Mouse (Mus musculus) olfactory bulb, adult 2 months (tissue): ENCODE measurements around the gene Rho. TPM values are rescaled to one million over a fixed set of nuclear protein-coding genes. Genes with fewer than 3 reads are reported as not detected.

Experiments used
- H3K27ac ChIP-seq: fragments of 200-500 bp; 2 replicates; pipeline ENCODE4 v1.5.1; 2012; ENCODE audit warnings: low read depth, low read length; ENCODE audit not compliant: insufficient read depth
- H3K4me1 ChIP-seq: fragments of 200-500 bp; 2 replicates; pipeline ENCODE4 v1.6.1; 2012; ENCODE audit warnings: low read length; ENCODE audit not compliant: control insufficient read depth, insufficient read depth
- H3K4me3 ChIP-seq: fragments of 200-500 bp; 2 replicates; pipeline ENCODE4 v1.5.1; 2012; ENCODE audit warnings: mild to moderate bottlenecking, low read depth, low read length, moderate library complexity; ENCODE audit not compliant: insufficient read depth
- CTCF ChIP-seq: fragments of 200-500 bp; IDR thresholded peaks from 2 replicates; pipeline ENCODE4 v1.5.1; 2012; ENCODE audit warnings: low read depth, mild to moderate bottlenecking, low read length, moderate library complexity; ENCODE audit not compliant: insufficient read depth
- POLR2A ChIP-seq: fragments of 200-500 bp; IDR thresholded peaks from 2 replicates; pipeline ENCODE4 v1.6.1; 2012; ENCODE audit warnings: mild to moderate bottlenecking, low read depth, low read length, moderate library complexity; ENCODE audit not compliant: insufficient read depth
- WGBS: fragments of 180-500 bp; shearing (Covaris S2); methylation state at CpG from one replicate; pipeline ENCODE4 v1.1.7; 2018; 5-methylcytosine and 5-hydroxymethylcytosine counted together
- polyA plus RNA-seq: library from polyadenylated mRNA; stranded (reverse); fragments of >200 nt; gene quantifications from 2 replicates; pipeline ENCODE4 v1.2.4, GENCODE M21; 2012; ENCODE audit warnings: low replicate concordance; ENCODE audit not compliant: missing spikeins, insufficient read depth, insufficient read length

Gene Rho
- polyA plus RNA-seq, 1 experiment = not detected

DNA sequence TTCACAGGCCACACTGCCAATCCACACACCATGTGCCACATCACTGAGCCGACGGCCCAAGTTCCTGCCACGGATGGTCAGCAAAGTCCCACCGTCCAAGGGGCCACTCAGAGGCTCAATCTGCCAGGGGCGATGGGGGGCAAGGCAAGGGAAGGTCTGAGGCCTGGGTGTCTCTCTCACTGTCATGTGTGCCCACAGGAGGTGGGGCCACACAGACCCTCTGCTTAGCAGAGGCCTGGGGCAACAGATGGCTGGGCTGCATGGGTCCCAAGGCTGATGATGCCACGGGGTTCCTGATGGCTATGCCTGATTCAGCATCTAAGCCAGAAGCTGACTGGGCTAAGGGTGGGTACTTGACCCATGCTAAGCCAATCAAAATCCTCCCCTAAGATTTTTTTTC lies 37.2 kb downstream of the Rho start:
- TF ChIP-seq POLR2A (no peak), CTCF (no peak)
- peaks cover 23% of the 10 kb centered on the region for H3K4me1 ChIP-seq
- H3K27ac ChIP-seq = no peak overlapping the region
- 79% methylated on average over 6 of the region's 6 CpGs for WGBS
- no peak overlapping the region for H3K4me3 ChIP-seq

GRCm38 (mm10) chr6:115969103-115969502 lies 37.6 kb downstream of the Rho start:
- Histone ChIP-seq H3K4me3 (no peak overlapping the region), H3K27ac (no peak overlapping the region), H3K4me1 (peaks cover 25% of the 10 kb centered on the region)
- no peak for TF ChIP-seq POLR2A
- no peak for TF ChIP-seq CTCF
- 88% methylated on average over 9 of the region's 9 CpGs for WGBS

- Histone ChIP-seq H3K4me1 (peaks cover 29% of the 10 kb centered on the region), H3K27ac (no peak overlapping the region), H3K4me3 (no peak overlapping the region)
- WGBS = 88% methylated on average over 5 of the region's 6 CpGs
- no peak for TF ChIP-seq POLR2A
- TF ChIP-seq CTCF = no peak
Measured at GRCm38 (mm10) chr6:115969952-115970351, 38.4 kb downstream of the Rho start.

GRCm38 (mm10) chr6:115971273-115972060 lies 39.9 kb downstream of the Rho start:
- no peak overlapping the region for H3K27ac ChIP-seq
- TF ChIP-seq POLR2A = no peak
- no peak for TF ChIP-seq CTCF
- WGBS = 75% methylated on average over 13 of the region's 13 CpGs
- no peak overlapping the region for H3K4me3 ChIP-seq
- peaks cover 29% of the 10 kb centered on the region for H3K4me1 ChIP-seq

GRCm38 (mm10) chr6:115972083-115972764 lies 40.7 kb downstream of the Rho start:
- WGBS = 68% methylated on average over 7 of the region's 7 CpGs
- peaks cover 29% of the 10 kb centered on the region for H3K4me1 ChIP-seq
- H3K4me3 ChIP-seq = no peak overlapping the region
- H3K27ac ChIP-seq = no peak overlapping the region
- no peak for TF ChIP-seq CTCF
- TF ChIP-seq POLR2A = no peak

DNA sequence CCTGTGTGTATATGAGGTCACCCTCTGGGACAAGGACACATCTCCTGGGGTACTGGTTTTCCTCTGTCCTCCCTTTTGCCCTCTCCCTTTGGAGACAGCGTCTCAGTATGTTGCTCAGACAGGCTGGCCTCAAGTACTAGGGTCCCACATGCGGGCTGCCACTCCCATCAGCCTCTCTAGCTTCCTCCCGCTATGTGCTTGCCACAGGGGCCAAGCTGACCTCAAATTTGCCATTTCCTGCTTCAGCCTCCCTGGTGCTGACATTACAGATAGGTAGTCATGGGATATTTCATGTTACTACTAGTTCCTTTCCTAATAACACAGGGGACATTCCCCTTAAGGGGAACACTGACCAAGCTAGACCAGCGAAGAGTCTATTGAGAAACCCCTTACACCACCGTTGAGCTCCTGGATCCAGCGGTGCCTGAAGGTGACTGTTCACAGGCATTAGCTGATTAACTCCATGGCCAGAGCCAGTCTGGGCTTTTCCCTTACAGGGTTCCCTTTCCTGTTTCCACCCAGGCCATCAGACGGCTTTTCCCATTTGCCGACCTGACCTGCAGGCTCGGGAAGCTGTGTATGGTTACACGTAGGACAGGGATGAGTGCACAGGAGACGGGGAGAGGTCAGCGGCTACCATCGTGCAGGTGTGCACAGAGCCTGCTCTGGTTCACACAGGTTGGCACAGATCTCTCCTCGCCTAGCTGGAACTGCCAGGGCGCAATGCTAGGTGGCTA lies 41.8 kb downstream of the Rho start:
- Histone ChIP-seq H3K4me3 (no peak overlapping the region), H3K4me1 (peaks cover 29% of the 10 kb centered on the region), H3K27ac (no peak overlapping the region)
- TF ChIP-seq POLR2A (no peak), CTCF (no peak)
- WGBS = 85% methylated on average over 15 of the region's 15 CpGs

DNA sequence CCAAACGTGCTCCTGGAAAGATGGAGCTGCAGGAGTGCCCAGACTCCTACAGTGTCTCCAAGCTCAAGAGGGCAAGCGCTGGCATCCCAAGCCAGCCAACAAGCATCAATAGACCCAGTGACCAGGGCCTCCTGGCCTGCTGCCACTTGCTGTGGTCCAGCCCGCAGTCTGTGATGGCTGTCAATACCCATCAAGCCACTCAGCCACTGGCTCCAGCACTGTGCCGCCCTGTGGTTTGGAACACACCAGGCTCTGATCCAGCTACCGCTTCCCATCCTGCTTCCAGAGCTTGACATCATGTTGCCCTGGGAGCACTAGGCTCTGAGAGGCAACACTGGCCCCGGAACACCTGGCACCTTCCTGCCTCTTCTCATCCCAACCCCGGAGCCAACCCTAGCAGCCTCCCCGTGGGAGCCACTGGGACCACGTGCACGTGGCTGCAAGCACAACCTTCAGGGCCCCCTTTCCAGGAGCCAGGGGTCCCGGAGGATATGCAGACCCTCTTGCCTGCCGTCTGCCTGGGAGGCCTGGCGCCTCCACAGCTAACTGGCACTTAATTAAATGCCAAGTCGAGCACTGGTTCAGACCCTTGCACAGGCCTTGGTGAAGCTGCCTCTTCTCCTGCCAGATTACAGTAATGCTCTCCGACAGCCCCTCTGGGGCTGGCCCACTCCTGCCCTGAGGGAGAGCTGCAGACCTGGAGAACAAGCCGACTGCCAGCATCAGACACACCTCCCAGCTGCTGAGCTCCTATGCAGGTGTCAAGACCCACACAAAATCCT lies 42.5 kb downstream of the Rho start:
- TF ChIP-seq CTCF = no peak
- TF ChIP-seq POLR2A = no peak
- H3K27ac ChIP-seq = no peak overlapping the region

GRCm38 (mm10) chr6:115975606-115976005 lies 44.1 kb downstream of the Rho start:
- WGBS = 76% methylated on average over 8 of the region's 8 CpGs
- H3K4me1 ChIP-seq = peaks cover 29% of the 10 kb centered on the region
- TF ChIP-seq CTCF (no peak), POLR2A (no peak)
- no peak overlapping the region for H3K27ac ChIP-seq
- H3K4me3 ChIP-seq = no peak overlapping the region

More for the DNA sequence above, 42.5 kb downstream of the Rho start:
- WGBS = 56% methylated on average over 16 of the region's 16 CpGs
- Histone ChIP-seq H3K4me3 (no peak overlapping the region), H3K4me1 (peaks cover 29% of the 10 kb centered on the region)

DNA sequence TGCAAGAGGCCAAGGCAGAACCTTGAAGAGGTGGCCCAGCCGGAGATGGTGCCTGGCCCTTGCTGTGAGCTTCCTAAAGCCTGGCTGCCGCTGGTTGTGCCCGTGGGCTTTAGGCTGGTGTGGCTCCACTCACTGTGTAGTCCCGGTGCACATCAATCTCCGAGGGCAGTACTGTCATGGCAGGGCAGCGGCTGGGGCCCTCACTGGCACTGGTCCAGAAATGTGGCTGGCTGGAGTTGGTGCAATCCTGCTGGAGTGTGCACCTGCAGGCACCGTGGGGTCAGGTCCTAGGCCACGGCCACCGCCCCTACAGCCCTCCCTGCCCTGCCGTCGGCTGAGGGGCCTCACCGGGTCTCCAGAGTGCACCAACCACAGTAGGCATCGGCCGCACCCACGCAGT lies 46.3 kb downstream of the Rho start:
- H3K4me3 ChIP-seq = no peak overlapping the region
- H3K27ac ChIP-seq = no peak overlapping the region
- 91% methylated on average over 15 of the region's 15 CpGs for WGBS
- peaks cover 16% of the 10 kb centered on the region for H3K4me1 ChIP-seq
- TF ChIP-seq CTCF = no peak
- TF ChIP-seq POLR2A = no peak
